Comparison of ENCODE assay signal across 24 mouse cellular contexts in genomic region chr4:124368085-124368484, GRCm38 (mm10).
"Had no signal": no experiment of that assay in that cellular context is flagged by ENCODE, and none has a peak within 500 bp of the region (broad histone marks: within the 10 kb centered on the region; RNA-seq: fewer than 3 reads in every experiment).

No protein-coding gene starts in this region.

- H3K27me3 ChIP-seq: heart, embryonic 12.5 days; hindbrain, embryonic 12.5 days; intestine, embryonic 15.5 days; liver, embryonic 13.5 days had no signal

- DNase-seq: gastrocnemius, adult 2 months; gastrocnemius, postnatal 10 days; gastrocnemius, postnatal 25 days; heart, postnatal 10 days; heart, postnatal 4 days; kidney, adult 18-20 months; kidney, adult 8-10 months; kidney, postnatal 10 days; kidney, postnatal 4 days; liver; liver, embryonic 13.5 days had no signal

- ATAC-seq: hindbrain, embryonic 16.5 days; inflammation-experienced regulatory T-cells, adult 6 months; intestine, embryonic 15.5 days; intestine, postnatal 0 days had no signal

- H3K27ac ChIP-seq: gastrocnemius, adult 2 months; heart, embryonic 10.5 days; hindbrain, embryonic 10.5 days; hindbrain, embryonic 12.5 days; intestine, embryonic 15.5 days; layer of hippocampus, adult 2 months; left cerebral cortex, adult 2 months; limb, embryonic 10.5 days; limb, embryonic 12.5 days; liver, embryonic 13.5 days had no signal

- H3K4me1 ChIP-seq: heart, embryonic 10.5 days; heart, embryonic 12.5 days; hindbrain, embryonic 10.5 days; hindbrain, embryonic 12.5 days; intestine, embryonic 15.5 days; limb, embryonic 10.5 days; limb, embryonic 12.5 days; liver, embryonic 13.5 days had no signal

- H3K9ac ChIP-seq: heart, embryonic 12.5 days; hindbrain, embryonic 12.5 days; intestine, embryonic 15.5 days; limb, embryonic 12.5 days; liver, embryonic 13.5 days had no signal

- H3K4me2 ChIP-seq: heart, embryonic 12.5 days; hindbrain, embryonic 12.5 days; intestine, embryonic 15.5 days; limb, embryonic 12.5 days; liver, embryonic 11.5 days; liver, embryonic 13.5 days had no signal

- H3K4me3 ChIP-seq: gastrocnemius, adult 2 months; heart, embryonic 10.5 days; heart, embryonic 12.5 days; hindbrain, embryonic 10.5 days; hindbrain, embryonic 12.5 days; intestine, embryonic 15.5 days; layer of hippocampus, adult 2 months; left cerebral cortex, adult 2 months; limb, embryonic 10.5 days; limb, embryonic 12.5 days; liver, embryonic 13.5 days had no signal

- H3K9me3 ChIP-seq: heart, embryonic 10.5 days; hindbrain, embryonic 10.5 days; hindbrain, embryonic 12.5 days; intestine, embryonic 15.5 days; limb, embryonic 10.5 days; limb, embryonic 12.5 days; liver, embryonic 13.5 days had no signal

- H3K36me3 ChIP-seq: heart, embryonic 10.5 days; heart, embryonic 12.5 days; hindbrain, embryonic 10.5 days; hindbrain, embryonic 12.5 days; intestine, embryonic 15.5 days; limb, embryonic 10.5 days; limb, embryonic 12.5 days; liver, embryonic 13.5 days had no signal
